Mouse (Mus musculus) thymus, postnatal 14 days (tissue): ENCODE results near the gene Ntm.

Experiments used
- DNase-seq: peaks from one replicate; pipeline ENCODE4 v3.0.0; 2021

The Ntm gene

DNA sequence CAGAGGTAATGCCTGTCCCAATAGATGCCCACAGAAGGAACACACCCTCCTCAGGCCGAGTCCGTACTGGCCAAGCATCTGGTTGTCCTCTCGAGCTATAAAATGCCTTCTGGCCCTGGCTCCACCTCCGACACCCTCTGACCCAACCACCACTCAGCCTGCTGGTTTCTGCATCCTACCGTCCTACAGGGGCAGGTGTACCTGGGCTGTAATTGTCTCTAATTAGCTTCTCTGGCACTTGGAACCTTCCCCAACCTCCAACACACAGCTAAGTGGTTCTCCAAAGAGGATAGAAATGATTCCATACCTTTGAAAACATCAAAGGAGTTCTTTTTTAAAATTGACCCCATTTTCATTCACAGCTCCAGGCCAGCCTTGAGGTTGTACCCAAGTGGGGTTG is 311.1 kb downstream of the Ntm start:
- no peak for DNase-seq

DNA sequence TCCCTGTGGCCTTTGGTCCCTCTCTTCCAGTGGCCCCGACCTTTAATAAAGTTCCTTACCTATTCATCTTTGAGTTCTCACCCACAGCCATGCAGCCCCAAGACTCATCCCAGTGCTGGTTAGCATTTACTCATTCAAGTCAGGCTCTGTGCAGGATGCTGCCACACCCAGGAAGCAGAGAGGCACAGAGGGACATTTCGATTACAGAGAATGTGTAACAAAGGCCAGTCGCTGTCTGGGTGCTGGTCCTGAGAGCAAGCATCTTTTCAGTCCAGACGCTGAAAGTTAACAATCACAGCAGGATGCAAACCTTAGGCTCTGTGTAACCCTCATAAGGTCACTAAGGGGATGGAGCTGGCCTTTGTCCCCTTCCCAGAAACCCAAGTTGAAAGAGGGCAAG is 311.7 kb downstream of the Ntm start:
- no peak for DNase-seq

DNA sequence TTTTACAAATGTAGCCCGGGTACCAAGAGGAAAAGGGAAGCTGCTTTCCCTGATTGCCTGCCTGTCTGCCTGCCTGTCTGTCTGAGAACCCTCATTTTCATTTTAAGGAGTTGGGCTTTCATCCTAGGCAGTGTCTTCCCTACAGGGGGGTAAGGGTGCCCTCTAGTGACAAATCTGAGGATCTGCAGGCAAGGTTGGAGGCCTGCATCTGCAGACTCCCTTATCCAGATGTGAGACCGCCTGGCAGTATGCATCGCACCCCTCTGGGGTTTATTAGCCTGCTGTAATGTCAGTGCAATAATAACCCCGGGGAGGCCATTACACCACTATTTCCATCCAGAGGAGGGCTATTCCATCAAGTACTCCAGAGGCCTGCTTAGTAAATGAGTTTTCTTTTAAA is 312.3 kb downstream of the Ntm start:
- DNase-seq = peak; percentile 6

DNA sequence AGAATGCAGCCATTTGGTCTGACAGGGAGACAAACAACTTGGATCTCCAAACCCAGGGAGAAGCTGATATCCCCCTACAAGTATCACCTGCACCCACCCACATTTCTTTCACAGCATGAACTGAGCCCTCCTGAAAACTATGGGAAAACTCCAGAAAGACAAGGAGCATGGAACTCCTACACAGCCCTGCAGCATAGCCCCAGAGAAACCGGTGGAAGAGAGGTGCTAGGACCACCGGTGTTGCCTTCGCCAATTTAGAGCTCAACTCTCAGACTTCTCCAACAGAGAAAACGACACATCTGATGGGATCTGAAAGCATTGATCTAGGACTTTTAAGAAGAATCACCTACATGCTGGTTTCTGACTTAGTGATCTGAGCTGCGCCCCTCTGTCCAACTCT is 312.7 kb downstream of the Ntm start:
- DNase-seq = no peak

DNA sequence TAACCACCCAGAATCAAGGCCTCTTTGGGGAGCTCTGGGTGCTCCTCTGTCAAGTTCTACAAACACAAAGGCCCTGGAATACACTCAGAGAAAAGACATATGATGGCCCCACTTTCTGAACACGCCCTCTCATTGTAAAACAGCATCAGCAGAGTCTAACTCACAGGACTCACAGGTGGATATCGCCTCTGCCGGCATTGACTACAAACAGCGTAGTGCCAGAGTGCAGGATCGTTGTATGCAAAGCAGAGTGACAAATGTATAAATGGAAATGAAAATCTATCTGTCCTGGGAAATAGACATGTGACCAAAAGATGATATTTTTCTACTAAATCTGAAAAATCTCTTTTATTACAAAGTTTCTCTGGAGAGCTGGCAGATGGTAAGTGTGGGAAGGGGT is 314.7 kb downstream of the Ntm start:
- DNase-seq = no peak

DNA sequence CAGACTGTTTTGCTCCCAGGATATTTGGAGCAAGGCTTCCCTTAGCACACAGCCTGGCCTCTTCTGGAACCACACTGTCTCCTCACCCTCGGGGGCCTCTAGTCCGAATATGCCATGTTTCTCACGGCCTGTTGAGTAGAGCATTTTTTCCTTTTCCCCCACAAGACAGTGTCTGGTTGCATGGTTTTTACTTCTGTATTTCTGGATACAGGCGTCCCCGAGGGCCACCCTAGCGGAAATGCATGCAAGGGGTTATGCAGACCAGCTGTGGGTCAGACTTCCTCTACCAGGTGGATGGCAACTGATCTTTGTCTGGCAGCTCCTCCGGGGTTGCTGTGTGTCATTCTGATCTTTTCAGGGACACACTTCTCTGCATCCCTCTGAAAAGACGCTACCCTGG is 315.2 kb downstream of the Ntm start:
- no peak for DNase-seq

DNA sequence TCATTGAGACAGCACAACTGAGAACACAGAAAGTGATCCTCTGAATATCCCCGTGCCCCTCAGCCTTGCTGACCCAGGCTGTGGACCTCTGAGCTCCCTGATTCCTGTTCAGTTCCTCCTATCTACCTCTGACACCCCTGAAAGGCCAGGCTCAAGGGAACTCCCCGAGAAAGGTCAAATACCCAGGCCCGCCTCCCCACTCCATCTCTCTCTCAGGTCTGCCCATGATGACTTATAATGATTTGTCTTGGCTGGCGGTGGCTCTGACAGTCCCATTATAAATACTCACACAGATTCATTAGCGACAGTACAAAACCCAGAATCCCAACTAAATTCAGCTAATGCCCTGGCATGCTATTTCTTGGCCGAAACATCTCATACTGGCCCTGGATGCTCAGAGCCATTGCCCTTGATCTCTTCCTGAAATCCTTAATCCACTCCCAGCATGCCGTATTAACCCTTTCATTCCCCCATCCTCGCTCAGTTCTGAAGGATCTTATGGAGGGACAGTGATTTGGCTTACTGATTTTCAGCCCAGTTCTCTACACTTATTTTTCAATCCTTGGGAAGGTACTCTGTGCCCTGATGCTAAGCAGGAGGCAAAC is 317.0 kb downstream of the Ntm start:
- DNase-seq = no peak

DNA sequence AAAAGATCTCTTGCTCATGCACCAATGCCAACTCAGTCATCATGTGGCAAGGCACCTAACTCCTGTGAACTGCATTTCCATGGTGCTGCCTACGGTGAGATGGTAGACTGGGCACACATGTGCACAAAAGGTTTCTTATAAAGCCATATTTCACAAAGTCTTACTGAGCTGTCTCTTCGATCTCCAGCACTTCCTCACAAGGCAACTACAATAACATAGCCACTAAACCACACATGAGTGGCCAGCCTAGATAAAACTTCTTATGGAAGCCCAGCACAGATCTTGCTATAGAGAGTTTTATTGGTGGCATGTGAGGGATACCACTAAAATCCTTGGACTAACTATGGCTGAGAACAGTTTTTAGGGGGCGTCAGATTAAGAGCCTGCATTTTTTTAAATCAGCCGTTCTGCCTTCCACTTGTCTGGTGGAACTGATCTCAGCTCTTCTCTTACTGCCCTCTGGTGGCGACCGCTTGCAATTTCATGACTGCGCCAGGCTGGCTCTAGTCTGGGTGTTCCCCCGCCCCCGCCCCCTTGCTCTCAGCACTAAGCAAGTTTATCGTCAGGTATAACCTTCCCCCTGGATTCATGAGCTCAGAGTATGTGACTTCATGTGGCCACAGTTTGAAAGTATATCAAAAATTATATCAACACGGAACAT is 319.8 kb downstream of the Ntm start:
- peak; percentile 26 for DNase-seq

DNA sequence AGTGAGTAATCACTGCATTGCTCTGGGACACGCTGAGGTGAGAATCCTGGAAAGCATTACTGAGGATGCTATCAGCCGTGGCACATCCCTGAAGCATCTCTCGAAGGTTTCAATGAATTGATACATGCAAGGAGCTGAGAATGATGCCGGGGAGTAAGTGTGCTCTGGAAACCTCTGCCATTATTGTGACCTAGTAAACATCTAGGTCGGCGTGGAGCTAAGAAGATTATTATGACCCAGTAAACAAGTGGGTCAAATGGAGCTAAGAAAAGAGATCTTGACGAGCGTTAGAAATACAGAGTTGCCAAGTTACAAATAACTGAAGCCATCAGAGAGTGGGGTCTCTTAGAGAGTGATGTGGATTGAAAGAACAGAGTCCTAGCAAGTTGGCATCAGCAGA is 325.6 kb downstream of the Ntm start:
- DNase-seq = no peak

DNA sequence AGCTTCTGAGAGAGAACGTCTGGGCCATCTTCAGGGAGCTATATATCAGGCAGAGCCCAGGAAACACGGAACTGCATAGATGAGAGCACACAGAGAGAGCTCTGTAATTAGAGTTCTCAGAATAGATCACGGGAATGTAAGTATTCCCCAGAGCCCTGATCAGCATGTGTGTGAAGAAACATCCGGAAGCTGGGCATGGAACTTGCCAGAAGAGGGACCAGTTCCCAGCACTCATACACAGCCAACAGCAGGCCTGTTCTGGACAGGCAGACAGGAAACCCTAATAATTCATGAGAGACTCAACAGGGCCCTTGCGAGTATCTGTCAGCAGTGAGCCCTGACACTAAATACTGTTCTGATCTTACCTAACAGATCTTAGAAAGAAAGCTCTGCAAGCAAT is 345.8 kb downstream of the Ntm start:
- DNase-seq = no peak

DNA sequence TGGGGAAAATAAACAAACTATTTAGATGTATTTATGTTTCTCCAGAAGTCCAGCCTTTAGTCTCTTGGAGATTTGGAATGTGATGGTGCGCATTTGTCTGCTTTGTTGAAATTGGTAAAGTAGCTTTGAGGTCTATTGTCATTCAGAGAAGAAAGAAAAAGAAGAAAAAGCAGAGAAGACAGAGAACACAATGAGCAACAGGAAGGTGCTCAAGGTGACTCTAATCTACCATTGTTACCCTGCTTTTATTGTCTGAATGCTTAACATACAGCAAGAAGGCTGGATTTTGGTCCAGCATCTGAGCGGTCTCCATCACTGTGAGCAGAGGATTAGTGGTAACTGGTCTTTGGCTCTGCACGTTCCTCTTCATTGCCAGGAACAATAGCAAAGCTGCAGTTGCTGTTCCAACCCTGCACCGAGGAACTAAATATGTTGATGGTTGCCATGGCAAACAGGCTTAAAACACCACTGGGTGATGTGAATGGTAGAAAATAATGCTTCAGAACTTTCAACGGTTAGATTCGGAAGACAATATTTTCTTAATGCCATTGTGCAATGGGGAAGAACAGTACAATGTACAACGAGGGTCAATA is 350.8 kb downstream of the Ntm start:
- DNase-seq = no peak

DNA sequence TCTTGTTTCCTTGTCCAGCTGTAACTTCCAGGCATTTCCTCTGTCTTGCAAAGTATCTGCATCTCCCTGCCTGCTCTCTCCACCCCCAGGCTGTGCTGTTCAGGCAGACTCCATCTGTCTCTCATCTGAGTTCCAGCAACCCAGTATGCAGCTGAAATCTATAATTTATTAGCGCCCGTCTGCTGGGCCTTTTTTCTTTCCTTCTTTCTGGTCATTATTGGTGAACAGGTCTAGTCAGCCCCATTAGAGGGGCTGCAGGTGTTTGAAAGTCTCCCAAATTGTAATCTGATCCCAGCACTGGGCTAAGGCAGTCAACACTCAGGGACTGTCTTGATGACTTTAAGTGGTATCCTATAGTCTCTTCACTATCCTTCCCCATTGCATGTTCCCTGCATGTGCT is 352.1 kb downstream of the Ntm start:
- DNase-seq = no peak

DNA sequence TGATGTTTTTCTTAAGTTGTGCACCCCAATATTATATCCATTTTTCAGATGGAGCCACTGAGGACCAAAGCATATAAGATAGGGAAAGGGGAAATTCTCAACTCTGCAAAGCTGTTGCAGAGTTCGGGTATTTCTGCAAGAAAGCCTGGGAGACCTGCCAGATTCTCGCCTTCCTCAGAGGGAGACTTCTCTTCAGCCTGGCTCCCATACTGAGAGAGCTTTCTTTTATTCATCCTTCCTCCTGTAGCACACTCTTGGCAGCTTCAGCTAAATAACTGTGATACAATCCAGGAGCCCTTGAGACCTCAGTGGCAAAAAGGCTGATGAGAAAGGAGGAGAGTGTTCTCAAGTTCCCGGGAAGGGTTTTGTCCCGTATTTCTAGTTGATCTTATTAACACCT is 365.3 kb downstream of the Ntm start:
- DNase-seq = no peak

DNA sequence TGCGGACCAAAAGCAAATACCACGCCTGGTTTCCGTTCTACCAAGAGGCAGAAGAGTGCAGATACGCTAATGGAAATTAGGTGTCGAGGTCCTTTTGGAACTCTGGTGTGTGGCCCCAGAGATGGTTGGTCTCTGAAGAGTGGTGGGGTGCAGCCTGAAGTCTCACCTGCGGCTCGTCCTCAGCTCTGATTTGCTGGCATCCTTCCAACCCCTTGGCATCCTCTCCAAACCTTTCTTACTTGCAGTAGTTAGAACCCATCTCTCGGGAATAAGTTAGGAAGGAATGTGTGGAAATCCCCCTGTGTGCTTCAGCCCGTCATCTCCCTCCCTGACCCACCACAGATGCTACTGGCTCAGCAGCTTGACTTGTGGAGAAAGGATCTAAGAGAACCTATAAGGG is 367.6 kb downstream of the Ntm start:
- DNase-seq = no peak

DNA sequence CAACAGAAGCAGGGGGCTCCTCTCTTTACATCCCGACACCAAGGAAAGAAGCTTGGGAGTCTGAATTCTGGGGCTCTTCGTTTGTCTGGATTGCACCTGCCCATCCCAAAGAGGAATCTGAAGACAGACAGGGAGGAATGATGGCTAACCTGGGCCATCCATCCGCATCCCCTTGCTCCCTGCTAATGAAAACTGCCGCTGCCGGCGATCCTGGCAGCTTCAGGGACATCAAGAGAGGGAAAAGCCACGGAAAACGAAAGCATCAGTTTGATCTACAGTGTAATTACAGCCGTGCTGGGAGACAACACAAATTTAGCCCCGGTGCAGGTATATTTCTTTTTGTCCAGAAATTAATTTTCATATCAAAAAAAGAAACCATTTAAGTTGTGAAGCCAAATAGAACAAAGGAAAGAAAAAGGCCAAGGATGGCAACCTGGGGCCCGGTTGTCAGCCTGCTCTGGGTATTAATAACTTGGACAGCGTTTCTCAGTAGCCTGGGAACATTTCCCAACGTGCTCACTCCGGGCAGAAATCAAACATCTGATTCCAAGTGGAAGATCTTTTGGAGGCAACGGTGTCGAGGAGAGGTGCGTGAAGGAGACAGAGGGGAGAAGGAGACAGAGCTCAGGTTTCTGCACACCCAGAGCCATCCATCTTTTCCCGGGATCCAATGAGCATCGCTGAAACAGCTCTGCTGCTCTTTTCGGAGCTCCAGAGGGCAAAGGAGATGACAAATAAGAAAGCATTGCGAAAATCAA is 368.2 kb downstream of the Ntm start:
- no peak for DNase-seq

DNA sequence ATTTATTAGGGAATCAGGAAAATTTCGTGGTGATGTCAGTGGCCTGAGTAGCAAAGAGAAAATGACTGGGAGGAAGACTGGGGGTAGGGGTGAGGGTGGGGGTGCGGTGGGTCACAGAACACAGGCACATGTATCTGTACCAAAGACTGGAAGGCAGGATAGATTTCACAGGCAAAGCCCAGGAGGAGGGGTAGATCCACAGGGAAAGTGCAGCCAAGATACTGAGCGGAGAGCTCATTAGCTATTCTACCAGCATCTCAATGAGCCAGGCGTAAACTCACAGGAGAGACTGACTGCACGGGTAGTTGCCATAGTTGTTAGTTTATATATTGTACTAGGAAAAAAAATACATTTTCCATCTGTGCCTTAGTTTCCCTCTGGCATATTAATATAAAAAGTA is 375.6 kb downstream of the Ntm start:
- DNase-seq = no peak

DNA sequence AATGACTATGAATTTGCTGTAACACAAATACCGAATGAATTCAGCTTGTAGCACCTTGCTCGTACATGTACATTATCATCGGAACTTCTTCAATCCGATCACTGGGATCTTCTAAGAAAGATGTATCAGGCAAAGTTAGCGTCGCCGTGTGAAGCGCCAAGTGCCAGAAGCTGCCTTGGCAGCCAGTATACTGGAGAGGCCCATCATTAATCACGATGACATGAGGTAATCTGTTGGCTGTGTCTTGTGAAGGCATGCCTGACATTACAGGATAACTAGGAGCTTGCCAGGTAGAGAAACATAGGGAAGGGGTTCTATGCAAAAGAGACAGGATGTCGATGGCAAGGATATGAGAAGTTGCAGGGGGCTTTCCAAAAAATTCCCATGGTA is 376.6 kb downstream of the Ntm start:
- DNase-seq = no peak

DNA sequence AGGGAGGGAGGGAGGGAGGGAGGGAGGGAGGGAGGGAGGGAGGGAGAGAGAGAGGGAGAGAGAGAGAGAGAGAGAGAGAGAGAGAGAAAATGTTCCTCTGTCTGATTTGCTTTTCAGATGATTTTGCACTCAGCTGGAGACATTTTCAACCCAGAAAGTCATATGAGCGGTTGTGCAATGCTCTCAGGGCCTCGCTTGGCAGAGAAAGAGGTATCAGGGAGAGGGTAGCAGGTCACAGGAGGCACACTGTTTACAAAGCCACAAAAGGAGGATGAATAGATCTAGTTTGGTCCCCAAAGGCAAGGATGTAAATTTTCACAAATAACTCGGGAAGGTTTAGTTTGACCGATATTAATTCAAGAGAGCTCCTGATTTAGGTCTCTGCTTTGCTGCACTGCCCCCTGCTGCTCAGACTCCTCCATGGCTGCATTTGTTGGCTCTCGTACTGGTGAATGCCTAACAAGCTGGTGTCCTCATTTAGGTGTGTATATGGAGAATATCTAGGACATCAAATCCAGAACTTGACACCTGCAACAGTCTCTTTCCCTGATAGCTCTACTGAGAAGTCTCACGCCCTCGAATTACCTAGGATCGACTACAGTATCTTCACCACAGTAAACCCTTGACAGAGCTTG is 377.1 kb downstream of the Ntm start:
- DNase-seq = no peak

DNA sequence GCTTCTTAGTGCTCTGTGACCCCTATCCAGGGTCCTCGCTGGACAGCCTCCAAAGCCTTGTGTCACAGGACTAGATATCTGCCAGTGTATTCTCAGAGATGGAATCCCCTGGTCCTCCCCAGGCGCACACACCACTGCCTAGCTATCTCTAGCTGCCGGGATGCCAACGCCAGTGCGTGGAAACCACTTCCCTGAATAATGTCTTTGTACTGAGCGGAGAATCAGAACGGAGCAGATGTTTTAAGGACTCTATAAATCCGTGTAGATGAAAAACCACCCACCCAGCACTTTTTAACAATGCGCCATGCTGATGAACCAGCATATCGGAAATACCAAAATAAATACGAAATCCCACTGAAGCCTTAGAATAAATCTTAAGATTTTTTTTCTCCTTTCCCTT is 384.7 kb downstream of the Ntm start:
- DNase-seq = no peak

DNA sequence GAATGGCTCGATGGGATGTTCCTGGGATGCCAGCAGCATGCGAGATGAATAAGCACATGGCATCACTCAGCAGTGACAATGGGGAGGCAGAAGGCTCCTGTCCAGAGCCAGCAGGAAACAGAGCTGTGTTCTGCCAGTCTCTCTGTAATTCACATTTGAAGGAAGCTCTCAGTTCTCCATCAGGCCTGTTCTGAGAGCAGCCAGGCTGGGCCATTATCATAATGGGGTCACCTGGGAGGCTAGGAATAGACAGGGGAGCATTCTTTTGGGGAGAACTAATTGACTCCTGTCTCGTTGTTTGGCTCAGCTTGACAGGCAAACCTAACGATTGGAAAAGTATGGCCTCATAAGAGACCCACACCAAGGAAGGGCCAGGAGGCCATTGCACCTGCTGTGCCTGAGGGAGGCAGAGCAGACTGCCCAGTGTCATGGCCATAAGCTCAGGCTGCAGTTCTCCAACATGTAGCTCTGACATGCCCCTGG is 386.8 kb downstream of the Ntm start:
- no peak for DNase-seq

DNA sequence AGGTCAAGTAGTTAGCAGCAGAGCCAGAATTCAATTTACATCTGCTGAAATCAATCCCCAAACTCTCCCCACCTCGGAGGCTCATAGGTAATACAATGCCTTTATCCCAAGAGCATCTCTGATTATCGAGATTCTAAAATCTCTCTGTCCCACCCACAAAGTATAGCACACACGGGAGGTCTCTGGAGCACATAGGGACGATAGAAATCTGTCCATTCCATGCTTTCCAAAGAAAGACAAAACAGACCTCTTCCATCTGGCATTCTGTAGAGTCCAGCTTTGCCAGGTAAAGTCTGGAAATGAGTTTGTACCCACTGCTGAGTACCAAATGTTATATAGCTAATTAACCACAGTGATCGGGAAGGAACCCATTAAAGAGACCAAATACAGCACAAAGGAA is 388.4 kb downstream of the Ntm start:
- no peak for DNase-seq

DNA sequence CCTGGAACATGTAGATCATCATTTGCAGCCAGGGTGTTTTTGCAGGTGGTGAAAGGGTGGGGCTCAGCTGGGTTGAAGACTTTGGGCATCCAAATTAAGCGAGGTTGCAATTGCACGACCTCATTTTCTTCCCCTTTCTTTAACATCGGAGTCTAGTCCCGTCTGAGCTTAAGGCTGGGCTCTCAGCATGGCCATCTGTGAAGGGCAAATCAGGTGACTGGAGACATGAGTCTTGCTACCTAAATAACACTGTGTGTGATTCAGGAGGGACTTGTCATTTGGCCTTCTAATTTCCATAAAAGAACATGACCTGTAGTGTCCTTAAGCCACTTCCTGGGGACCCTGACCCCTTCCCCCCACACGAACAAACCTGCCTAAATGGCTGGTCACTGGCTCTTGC is 394.4 kb downstream of the Ntm start:
- DNase-seq = no peak

DNA sequence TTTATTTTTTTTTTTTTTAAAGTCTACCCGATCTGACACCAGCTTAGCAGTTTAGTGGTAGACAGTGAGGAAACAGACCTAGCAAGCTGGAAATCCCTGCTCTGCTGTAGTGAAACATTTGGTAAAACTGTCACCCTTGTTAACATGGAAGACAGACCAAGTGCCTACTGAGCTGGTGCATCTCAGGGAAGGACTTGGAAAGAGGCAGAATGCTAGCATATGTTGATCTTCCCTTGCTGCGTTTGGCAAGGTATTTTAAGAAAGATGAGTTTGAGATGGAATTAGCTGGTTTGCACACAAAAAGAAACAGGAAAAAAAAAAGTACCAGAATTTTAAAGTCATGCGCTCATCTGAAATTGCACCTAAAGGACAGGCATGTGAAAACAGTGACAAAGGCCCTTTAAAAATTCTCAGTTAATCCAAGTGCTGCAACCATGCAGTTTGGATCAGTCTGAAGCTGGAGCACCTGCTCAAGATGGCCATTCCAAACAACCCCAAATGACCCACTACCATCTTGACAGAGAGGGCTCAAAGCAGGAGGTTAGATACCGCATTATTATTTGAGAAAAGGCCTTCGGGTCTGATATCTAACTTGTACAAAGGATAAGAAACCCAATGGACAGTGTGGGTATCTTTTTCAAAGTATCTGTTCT is 400.4 kb downstream of the Ntm start:
- no peak for DNase-seq
